Mouse (Mus musculus): ENCODE data around the gene Dmxl2. TPM values are rescaled to one million over a fixed set of nuclear protein-coding genes. Genes with fewer than 3 reads are reported as not detected.
A peak's percentile ranks its signal among the peaks of the same experiment; 100 is the strongest.

The Dmxl2 gene
- polyA plus RNA-seq, 1 experiment from 2014 or later, result 3.3 TPM

DNA sequence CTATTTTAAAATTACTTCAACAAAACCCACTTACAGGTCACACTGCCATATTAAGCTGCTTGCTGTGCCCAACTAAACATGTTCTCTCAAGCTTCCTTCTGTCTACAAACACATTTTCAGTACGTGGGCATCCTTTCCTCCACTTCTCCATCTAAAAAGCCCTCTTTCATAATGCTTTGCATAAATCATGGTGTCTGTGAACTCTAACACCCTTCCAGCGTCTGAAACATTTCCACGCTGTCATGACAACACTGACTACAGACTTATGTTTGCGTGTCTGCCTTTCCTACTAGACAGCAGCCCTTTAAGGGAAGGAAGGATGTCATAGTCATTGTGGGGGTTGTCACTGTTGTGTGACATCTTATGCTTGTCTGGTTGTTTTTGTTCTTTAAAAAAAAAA lies 27.4 kb downstream of the Dmxl2 start:
- DNase-seq, result no peak
- H3K27me3 ChIP-seq (ENCODE audit: insufficient read depth, low read length), result no peaks in the 10 kb centered on the region
- no peak overlapping the region for H3K4me3 ChIP-seq (ENCODE audit: low read depth, low read length)
- no peaks in the 10 kb centered on the region for H3K4me1 ChIP-seq (ENCODE audit: insufficient read depth)
- H3K9me3 ChIP-seq (ENCODE audit: low read length), result no peaks in the 10 kb centered on the region
- no peak overlapping the region for H3K9ac ChIP-seq (replicated peaks)
- WGBS (ENCODE audit: insufficient replicate concordance), result 54% methylated on average over 4 of the region's 4 CpGs
- no peak overlapping the region for H3K27ac ChIP-seq (ENCODE audit: low read depth)
- no peak overlapping the region for H3K4me2 ChIP-seq (ENCODE audit: low read depth, low read length)
- peaks cover 5% of the 10 kb centered on the region; the same call in 1 of the 2 replicates for H3K36me3 ChIP-seq (replicated peaks; ENCODE audit: insufficient read depth, low read length)
- no peak for ATAC-seq
- no peak for TF ChIP-seq EP300 (IDR thresholded peaks at IDR 0.05; ENCODE audit: low read depth)
- no peak for TF ChIP-seq CTCF (IDR thresholded peaks at IDR 0.05; ENCODE audit: low read depth)

DNA sequence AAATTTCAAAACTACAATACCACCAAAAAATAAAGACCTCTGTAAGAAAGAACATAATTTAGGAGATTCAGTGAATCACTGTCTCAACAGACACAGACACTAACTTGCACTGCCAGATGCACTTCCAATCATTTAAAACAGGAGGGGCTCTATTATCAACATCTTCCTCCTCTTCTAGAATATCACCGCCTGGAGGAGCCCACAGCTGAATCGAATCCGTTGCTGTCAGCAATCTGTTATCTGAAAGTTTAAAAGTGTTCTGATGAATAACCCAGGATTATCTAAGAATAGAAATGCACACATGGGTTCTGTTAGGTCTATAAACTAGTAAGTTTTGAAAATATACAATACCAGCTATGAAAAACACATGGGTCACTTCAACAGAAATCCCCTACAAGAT lies 28.6 kb downstream of the Dmxl2 start:
- peaks cover 5% of the 10 kb centered on the region; the same call in 1 of the 2 replicates for H3K36me3 ChIP-seq (replicated peaks; ENCODE audit: insufficient read depth, low read length)
- H3K4me2 ChIP-seq (ENCODE audit: low read depth, low read length), result no peak overlapping the region
- no peak overlapping the region for H3K4me3 ChIP-seq (ENCODE audit: low read depth, low read length)
- TF ChIP-seq CTCF (IDR thresholded peaks at IDR 0.05; ENCODE audit: low read depth) (no peak), EP300 (IDR thresholded peaks at IDR 0.05; ENCODE audit: low read depth) (no peak)
- no peaks in the 10 kb centered on the region for H3K4me1 ChIP-seq (ENCODE audit: insufficient read depth)
- no peaks in the 10 kb centered on the region for H3K9me3 ChIP-seq (ENCODE audit: low read length)
- no peak overlapping the region for H3K27ac ChIP-seq (ENCODE audit: low read depth)
- no peaks in the 10 kb centered on the region for H3K27me3 ChIP-seq (ENCODE audit: insufficient read depth, low read length)
- H3K9ac ChIP-seq (replicated peaks), result no peak overlapping the region
- WGBS (ENCODE audit: insufficient replicate concordance), result 54% methylated on average over 3 of the region's 3 CpGs
- DNase-seq (no peak), ATAC-seq (no peak)

DNA sequence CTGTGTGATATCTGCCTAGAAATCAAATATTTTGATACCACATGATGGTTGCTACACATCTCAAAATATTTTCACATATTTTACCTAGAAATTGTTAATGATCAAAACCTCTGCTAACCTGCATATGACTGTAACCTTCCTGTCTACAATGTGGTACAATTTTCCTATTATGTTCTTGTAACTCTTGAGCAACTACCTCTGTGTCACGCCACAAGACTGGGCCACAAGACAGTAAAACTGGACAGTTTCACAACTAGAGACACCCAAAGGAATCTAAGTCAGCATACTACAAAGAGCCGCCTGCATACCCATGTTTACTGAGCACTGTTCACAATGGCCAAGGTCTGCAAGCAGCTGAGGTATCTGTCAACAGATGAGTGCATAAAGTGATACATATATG lies 32.1 kb downstream of the Dmxl2 start:
- no peaks in the 10 kb centered on the region for H3K27me3 ChIP-seq (ENCODE audit: insufficient read depth, low read length)
- 0 out of 2 replicates have a peak, but pooled peaks cover 7% of the 10 kb centered on the region for H3K36me3 ChIP-seq (replicated peaks; ENCODE audit: insufficient read depth, low read length)
- 60% methylated on average over 2 of the region's 2 CpGs for WGBS (ENCODE audit: insufficient replicate concordance)
- ATAC-seq (peak; percentile 38; the same call in 1 of the 2 replicates), DNase-seq (no peak)
- H3K4me2 ChIP-seq (ENCODE audit: low read depth, low read length), result no peak overlapping the region
- no peaks in the 10 kb centered on the region for H3K4me1 ChIP-seq (ENCODE audit: insufficient read depth)
- H3K27ac ChIP-seq (ENCODE audit: low read depth), result peak overlapping the region; percentile 65
- no peak for TF ChIP-seq CTCF (IDR thresholded peaks at IDR 0.05; ENCODE audit: low read depth)
- TF ChIP-seq EP300 (IDR thresholded peaks at IDR 0.05; ENCODE audit: low read depth), result peak; percentile 43; the same call in 1 of the 2 replicates
- H3K9me3 ChIP-seq (ENCODE audit: low read length), result no peaks in the 10 kb centered on the region
- no peak overlapping the region for H3K4me3 ChIP-seq (ENCODE audit: low read depth, low read length)
- no peak overlapping the region for H3K9ac ChIP-seq (replicated peaks)

DNA sequence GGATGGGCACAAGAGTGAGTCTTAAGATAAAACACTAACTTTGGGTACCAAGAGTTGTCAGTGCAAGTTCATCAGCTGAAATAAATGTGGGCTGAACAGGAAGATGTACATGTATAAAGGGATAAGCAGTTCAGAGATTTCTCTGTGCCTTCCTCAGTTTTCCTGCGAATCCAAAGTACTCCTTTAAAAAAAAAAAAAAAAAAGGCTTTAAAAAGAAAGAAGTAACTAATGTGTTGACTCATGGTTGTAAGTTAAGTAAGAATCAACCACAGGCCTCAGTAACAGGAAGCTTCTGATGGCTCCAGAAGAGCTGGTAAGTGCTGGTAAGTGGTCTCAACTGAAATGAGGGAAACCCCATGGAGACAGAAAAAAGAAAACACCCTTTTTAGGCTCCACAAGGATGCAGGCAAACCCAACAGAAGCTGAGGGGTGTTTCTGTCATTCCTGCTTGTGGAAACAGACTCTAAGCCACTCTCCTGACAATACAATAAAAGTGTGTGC lies 33.9 kb downstream of the Dmxl2 start:
- WGBS (ENCODE audit: insufficient replicate concordance), result 46% methylated on average over 1 of the region's 1 CpGs
- H3K27ac ChIP-seq (ENCODE audit: low read depth), result peak overlapping the region; percentile 55; the same call in 1 of the 2 replicates
- 0 out of 2 replicates have a peak, but pooled peaks cover 9% of the 10 kb centered on the region for H3K36me3 ChIP-seq (replicated peaks; ENCODE audit: insufficient read depth, low read length)
- H3K4me1 ChIP-seq (ENCODE audit: insufficient read depth), result no peaks in the 10 kb centered on the region
- H3K4me3 ChIP-seq (ENCODE audit: low read depth, low read length), result no peak overlapping the region
- ATAC-seq, result no peak
- TF ChIP-seq EP300 (IDR thresholded peaks at IDR 0.05; ENCODE audit: low read depth), result 0 out of 2 replicates have a peak, but pooled peaks have one; percentile 19
- no peak for TF ChIP-seq CTCF (IDR thresholded peaks at IDR 0.05; ENCODE audit: low read depth)
- DNase-seq, result no peak
- H3K4me2 ChIP-seq (ENCODE audit: low read depth, low read length), result no peak overlapping the region
- no peaks in the 10 kb centered on the region for H3K27me3 ChIP-seq (ENCODE audit: insufficient read depth, low read length)
- no peaks in the 10 kb centered on the region for H3K9me3 ChIP-seq (ENCODE audit: low read length)
- H3K9ac ChIP-seq (replicated peaks), result no peak overlapping the region

DNA sequence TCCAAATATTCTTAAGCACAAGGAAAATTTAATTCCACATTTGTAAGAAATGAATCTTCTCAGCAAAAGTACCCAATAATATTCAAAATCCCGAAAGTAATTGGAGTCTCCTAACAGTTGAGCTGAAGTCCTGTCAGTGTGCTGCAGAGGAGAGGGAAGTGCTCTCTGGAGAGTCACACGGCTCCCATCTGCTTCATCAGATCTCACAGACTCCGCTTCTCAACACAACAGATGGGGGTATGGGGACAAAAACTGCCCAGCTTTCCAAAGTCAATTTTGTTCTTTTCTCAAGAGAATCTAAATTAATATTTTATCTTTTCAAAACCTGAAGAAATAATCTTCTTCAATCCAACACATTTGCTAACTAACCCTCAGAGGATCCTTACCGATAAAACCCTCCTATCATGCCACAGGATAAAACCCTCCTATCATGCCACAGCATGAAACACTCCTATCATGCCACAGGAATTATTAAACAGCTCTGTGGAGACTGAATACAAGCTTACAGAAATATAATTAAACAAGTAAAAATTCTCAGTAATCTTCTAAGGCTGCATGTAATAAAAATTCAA lies 37.9 kb downstream of the Dmxl2 start:
- no peak overlapping the region for H3K4me2 ChIP-seq (ENCODE audit: low read depth, low read length)
- no peaks in the 10 kb centered on the region for H3K9me3 ChIP-seq (ENCODE audit: low read length)
- H3K36me3 ChIP-seq (replicated peaks; ENCODE audit: insufficient read depth, low read length), result 0 out of 2 replicates have a peak, but pooled peaks cover 9% of the 10 kb centered on the region
- no peak overlapping the region for H3K4me3 ChIP-seq (ENCODE audit: low read depth, low read length)
- no peaks in the 10 kb centered on the region for H3K4me1 ChIP-seq (ENCODE audit: insufficient read depth)
- DNase-seq, result no peak
- TF ChIP-seq CTCF (IDR thresholded peaks at IDR 0.05; ENCODE audit: low read depth), result no peak
- TF ChIP-seq EP300 (IDR thresholded peaks at IDR 0.05; ENCODE audit: low read depth), result no peak
- 64% methylated on average over 4 of the region's 4 CpGs for WGBS (ENCODE audit: insufficient replicate concordance)
- no peak for ATAC-seq
- H3K27me3 ChIP-seq (ENCODE audit: insufficient read depth, low read length), result no peaks in the 10 kb centered on the region
- H3K27ac ChIP-seq (ENCODE audit: low read depth), result no peak overlapping the region
- no peak overlapping the region for H3K9ac ChIP-seq (replicated peaks)

DNA sequence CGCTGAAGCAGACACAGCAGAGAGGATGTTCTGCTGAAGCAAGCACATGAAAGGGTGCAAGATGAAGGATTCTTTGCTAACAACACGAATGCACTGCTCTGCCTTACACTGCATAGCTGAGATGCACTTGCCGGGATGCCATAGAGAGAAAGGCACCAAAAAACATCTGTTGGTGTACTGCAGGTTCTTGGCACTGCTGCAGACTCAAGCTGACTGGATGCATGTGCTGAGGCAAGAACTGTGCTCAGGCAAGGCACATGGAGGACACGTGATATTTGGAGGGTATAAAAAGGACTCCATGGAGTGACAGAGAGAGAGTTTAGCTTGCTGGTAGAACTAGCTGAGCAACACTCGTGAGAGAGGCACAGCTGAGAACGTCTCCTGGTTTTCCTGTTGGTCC lies 62.4 kb downstream of the Dmxl2 start:
- Histone ChIP-seq H3K4me2 (ENCODE audit: low read depth, low read length) (no peak overlapping the region), H3K4me3 (ENCODE audit: low read depth, low read length) (no peak overlapping the region), H3K9me3 (ENCODE audit: low read length) (no peaks in the 10 kb centered on the region), H3K27me3 (ENCODE audit: insufficient read depth, low read length) (no peaks in the 10 kb centered on the region), H3K9ac (replicated peaks) (no peak overlapping the region), H3K4me1 (ENCODE audit: insufficient read depth) (no peaks in the 10 kb centered on the region), H3K36me3 (replicated peaks; ENCODE audit: insufficient read depth, low read length) (no peaks in the 10 kb centered on the region), H3K27ac (ENCODE audit: low read depth) (no peak overlapping the region)
- 61% methylated on average over 6 of the region's 6 CpGs for WGBS (ENCODE audit: insufficient replicate concordance)
- TF ChIP-seq EP300 (IDR thresholded peaks at IDR 0.05; ENCODE audit: low read depth) (no peak), CTCF (IDR thresholded peaks at IDR 0.05; ENCODE audit: low read depth) (no peak)
- DNase-seq (no peak), ATAC-seq (no peak)
